Mouse (Mus musculus) embryonic fibroblast, embryonic 13.5 days (primary cell): ENCODE results near the gene Phb2.

ENCODE experiments used
- CTCF ChIP-seq: IDR thresholded peaks from 2 replicates; pipeline ENCODE4 v1.5.1; 2011; ENCODE audit warnings: mild to moderate bottlenecking, control low read depth, low read length, moderate library complexity, borderline replicate concordance; ENCODE audit not compliant: insufficient read depth
- POLR2A ChIP-seq: IDR thresholded peaks from 2 replicates; pipeline ENCODE4 v1.6.1; 2011; ENCODE audit warnings: low read depth, mild to moderate bottlenecking, control low read depth, low read length, moderate library complexity

GRCm38 (mm10) chr6:124738511-124739023 lies 26.4 kb downstream of the Phb2 start, which contains the start of gene Ptpn6:
- TF ChIP-seq POLR2A (no peak), CTCF (no peak)
